Mouse (Mus musculus) midbrain, embryonic 11.5 days (tissue): ENCODE results near the gene Hip1r. TPM values are rescaled to one million over a fixed set of nuclear protein-coding genes. Genes with fewer than 3 reads are reported as not detected.
"Not testable (repeated sequence)": the region's sequence is repeated elsewhere in the genome, so short reads cannot be mapped to it uniquely, and the experiment has no call there.

Experiments used
- ATAC-seq: fragments of 200-750 bp; cut with Nextera tagmentation; 2 replicates; pipeline ENCODE4 v1.8.0; 2017; ENCODE audit warnings: moderate TSS enrichment, moderate library complexity; ENCODE audit not compliant: low FRiP score
- DNase-seq: peaks from one replicate; pipeline ENCODE4 v3.0.0; 2015; ENCODE audit warnings: low spot score; ENCODE audit errors: missing footprints
- H3K27ac ChIP-seq: fragments of 300-500 bp; sonication (generic); 2 replicates; pipeline ENCODE4 v1.5.1; 2014; ENCODE audit warnings: low read depth, low read length
- H3K27me3 ChIP-seq: fragments of 300-500 bp; sonication (generic); 2 replicates; pipeline ENCODE4 v1.6.1; 2014; ENCODE audit warnings: mild to moderate bottlenecking, low read length, moderate library complexity, mixed read lengths; ENCODE audit not compliant: control insufficient read depth, insufficient read depth
- H3K36me3 ChIP-seq: fragments of 300-500 bp; sonication (generic); 2 replicates; pipeline ENCODE4 v1.6.1; 2014; ENCODE audit warnings: mild to moderate bottlenecking, low read length, moderate library complexity, mixed read lengths; ENCODE audit not compliant: control insufficient read depth, insufficient read depth
- H3K4me1 ChIP-seq: fragments of 300-500 bp; sonication (generic); 2 replicates; pipeline ENCODE4 v1.6.1; 2014; ENCODE audit warnings: low read length; ENCODE audit not compliant: control insufficient read depth, insufficient read depth
- H3K4me2 ChIP-seq: fragments of 300-500 bp; sonication (generic); 2 replicates; pipeline ENCODE4 v1.6.1; 2014; ENCODE audit warnings: mild to moderate bottlenecking, moderate library complexity
- H3K4me3 ChIP-seq: fragments of 300-500 bp; sonication (generic); 2 replicates; pipeline ENCODE4 v1.5.1; 2014; ENCODE audit warnings: low read depth, low read length
- H3K9ac ChIP-seq: fragments of 300-500 bp; sonication (generic); 2 replicates; pipeline ENCODE4 v1.6.1; 2014; ENCODE audit warnings: low read length
- H3K9me3 ChIP-seq: fragments of 300-500 bp; sonication (generic); 2 replicates; pipeline ENCODE4 v1.6.1; 2016; ENCODE audit warnings: low read length; ENCODE audit not compliant: control insufficient read depth
- WGBS: fragments of 180-500 bp; shearing (Covaris S2); extraction: QIAGEN DNeasy Blood & Tissue Kit; methylation state at CpG from one replicate; pipeline ENCODE4 v1.1.7; 2014; 5-methylcytosine and 5-hydroxymethylcytosine counted together
- polyA plus RNA-seq: library from polyadenylated mRNA; unstranded; fragments of >200 nt; fragmentation: Nextera tagmentation; extraction: Ambion mirVana; gene quantifications from 2 replicates; pipeline ENCODE4 v1.2.1, GENCODE M21; 2014

Gene Hip1r
- polyA plus RNA-seq, 1 experiment from 2014 or later = 5.2 TPM

DNA sequence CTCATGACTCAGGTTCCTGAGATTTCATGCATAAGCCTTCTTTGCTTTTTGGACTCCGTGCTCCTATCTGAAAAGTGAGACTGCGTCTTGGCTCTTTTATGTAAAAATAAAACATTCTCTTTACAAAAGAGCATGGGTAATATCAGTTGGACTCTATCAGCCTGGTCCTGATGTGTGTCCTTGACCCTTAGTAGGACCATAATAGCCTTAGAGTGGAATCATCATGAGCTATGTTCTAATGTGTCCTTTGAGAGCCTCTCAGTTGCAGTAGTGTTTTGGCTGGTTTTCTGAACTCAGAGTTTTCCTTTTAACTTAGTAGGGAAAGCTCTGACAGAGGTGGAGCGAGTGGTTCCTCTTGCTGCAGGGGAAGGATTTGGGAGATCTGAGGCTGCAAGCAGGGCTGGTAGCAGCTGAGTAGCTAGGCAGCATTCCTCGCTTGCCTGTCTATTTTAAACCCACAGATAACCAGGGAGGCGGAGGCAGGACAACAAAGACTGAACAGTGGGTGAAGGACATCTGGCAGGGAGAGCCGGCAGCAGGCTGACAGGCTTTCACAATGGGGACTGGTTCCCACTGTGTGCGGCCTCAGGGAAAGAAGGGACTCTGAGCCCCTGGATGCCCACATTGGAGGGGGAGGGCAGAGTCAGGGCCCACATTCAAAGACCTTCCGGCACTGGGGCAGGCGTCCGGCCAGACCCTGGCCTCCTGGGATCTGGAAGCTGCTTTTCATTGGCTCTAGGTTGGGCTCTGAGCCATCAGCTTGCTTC lies 70.0 kb downstream of the Hip1r start:
- H3K27ac ChIP-seq = peak overlapping the region; percentile 87
- 0 out of 2 replicates have a peak overlapping the region, but pooled peaks have one; percentile 1 for H3K9ac ChIP-seq
- no peak overlapping the region for H3K4me3 ChIP-seq
- no peak overlapping the region for H3K4me2 ChIP-seq
- H3K36me3 ChIP-seq = no peaks in the 10 kb centered on the region
- H3K4me1 ChIP-seq = peaks cover 16% of the 10 kb centered on the region
- 15% methylated on average over 10 of the region's 10 CpGs for WGBS
- DNase-seq = peak; percentile 96
- no peaks in the 10 kb centered on the region for H3K27me3 ChIP-seq
- ATAC-seq = peak; percentile 95
- H3K9me3 ChIP-seq = no peaks in the 10 kb centered on the region

DNA sequence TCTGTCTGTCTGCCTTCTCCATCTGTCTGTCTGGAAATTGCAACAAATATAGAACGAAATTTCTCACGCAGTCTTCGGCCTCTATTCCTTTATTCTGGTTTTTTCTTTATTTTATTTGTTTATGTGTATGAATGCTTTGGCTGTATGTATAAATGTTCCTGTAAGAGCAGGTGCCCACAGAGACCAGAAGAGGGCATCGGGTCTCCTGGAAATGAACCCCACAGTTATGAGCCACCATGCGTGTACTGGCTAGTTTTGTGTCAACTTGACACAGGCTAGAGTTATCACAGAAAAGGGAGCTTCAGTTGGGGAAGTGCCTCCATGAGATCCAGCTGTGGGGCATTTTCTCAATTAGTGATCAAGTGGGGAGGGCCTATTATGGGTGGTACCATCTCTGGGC lies 70.6 kb downstream of the Hip1r start:
- peak; percentile 53 for ATAC-seq
- WGBS = 77% methylated on average over 5 of the region's 5 CpGs
- no peak overlapping the region for H3K4me2 ChIP-seq
- 0 out of 2 replicates have a peak overlapping the region, but pooled peaks have one; percentile 1 for H3K9ac ChIP-seq
- H3K9me3 ChIP-seq = no peaks in the 10 kb centered on the region
- no peak overlapping the region for H3K4me3 ChIP-seq
- no peaks in the 10 kb centered on the region for H3K36me3 ChIP-seq
- H3K27me3 ChIP-seq = no peaks in the 10 kb centered on the region
- DNase-seq = peak; percentile 70
- H3K4me1 ChIP-seq = peaks cover 16% of the 10 kb centered on the region
- H3K27ac ChIP-seq = peak overlapping the region; percentile 87

DNA sequence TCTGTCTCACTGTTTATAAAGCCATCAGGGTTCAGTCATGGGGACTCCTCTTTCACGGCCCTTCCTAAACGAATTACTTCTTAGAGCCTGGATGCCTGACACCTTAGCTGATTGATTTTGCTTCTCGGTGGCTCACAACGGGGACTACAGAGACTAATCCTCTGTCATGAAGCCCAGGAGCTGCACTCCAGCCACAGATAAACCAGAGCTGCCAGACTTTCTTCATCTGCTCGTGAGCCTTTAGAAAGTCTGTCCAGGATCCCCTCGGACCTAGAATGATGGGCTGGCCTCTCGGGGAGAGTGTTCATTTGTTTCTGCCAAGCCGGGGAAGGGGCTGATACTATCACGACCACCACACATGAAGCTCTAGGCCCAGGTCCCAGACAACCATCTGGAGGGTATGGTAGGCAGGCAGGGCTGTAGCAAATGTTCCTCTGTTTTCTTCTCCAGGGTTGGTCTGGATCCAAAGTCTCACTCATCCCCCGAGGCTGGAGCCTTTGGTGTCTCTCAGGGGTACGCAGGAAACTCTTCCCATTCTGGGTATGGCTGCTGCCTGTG lies 72.1 kb downstream of the Hip1r start:
- H3K27me3 ChIP-seq = no peaks in the 10 kb centered on the region
- peaks cover 16% of the 10 kb centered on the region for H3K4me1 ChIP-seq
- no peaks in the 10 kb centered on the region for H3K9me3 ChIP-seq
- H3K36me3 ChIP-seq = no peaks in the 10 kb centered on the region
- no peak overlapping the region for H3K4me2 ChIP-seq
- H3K9ac ChIP-seq = no peak overlapping the region
- WGBS = 25% methylated on average over 11 of the region's 11 CpGs
- H3K27ac ChIP-seq = no peak overlapping the region
- H3K4me3 ChIP-seq = no peak overlapping the region
- ATAC-seq (no peak), DNase-seq (peak; percentile 86)

DNA sequence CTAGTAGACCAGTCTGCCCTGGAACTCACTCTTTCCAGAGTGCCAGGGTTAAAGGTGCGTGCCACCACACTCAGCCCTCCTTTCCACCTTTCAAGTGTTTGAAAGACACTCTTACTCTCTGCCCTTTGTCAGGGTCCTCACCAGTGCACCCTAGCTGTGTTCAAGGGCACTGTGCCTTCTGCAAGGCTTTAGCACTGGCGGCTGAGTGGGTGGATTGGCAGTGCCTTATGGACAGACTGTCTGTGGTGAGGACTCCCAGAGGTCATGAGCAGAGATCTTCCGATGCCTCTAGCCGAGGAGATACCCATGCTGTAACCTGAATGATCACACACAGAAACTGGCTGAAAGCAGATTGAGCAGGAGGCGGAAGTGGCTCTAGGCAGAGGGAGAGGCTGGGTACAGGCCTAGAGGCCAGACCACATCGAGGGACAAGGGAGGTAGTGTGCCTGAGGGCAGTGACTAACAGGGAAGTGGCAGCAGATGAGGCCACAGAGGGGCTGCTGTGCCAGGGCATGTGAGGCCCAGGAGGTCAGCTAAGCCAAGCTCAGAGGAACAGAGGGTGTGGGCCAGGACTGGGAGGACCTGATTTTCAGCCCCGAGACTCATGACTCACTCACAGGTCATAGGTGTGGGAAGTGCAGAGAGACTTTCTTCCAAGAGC lies 73.4 kb downstream of the Hip1r start:
- no peak overlapping the region for H3K27ac ChIP-seq

DNA sequence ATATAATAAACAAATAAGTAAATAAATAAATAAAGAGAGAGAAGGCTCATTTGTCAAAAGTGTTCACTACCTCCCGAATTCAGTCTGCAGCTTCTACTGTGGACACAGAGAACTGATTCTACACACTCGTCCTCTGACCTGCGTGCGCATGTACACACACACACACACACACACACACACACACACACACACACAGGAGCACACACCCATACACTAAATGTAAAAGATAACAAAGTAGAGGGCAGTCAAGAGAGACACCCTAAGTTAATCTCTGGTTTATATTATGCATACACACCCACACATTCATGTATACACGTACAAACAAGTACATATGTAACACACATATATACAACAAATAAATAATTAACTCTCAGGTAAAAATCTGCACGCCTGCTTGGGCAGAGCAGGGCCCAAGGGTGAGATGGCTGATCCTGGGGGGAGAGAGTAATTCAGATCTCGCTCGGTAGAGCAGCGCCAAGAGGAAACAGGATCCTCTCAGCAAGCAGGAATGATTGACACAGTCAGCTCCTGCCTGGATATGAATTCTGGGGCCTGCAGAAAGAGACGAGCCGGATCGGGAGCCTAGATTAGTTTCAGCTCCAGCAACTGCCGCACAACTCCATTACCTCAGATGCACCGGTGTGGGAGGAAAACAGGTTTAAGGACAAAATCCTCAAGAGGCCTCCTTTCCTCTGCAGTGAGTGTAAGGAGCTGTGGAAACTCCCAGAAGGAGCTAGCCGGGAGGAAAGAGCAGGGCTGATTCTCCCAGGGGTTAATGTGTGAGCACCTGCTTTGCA lies 76.0 kb downstream of the Hip1r start:
- peaks cover 8% of the 10 kb centered on the region for H3K4me1 ChIP-seq
- no peak overlapping the region for H3K9ac ChIP-seq
- H3K27me3 ChIP-seq = no peaks in the 10 kb centered on the region
- WGBS = 67% methylated on average over 15 of the region's 15 CpGs
- no peaks in the 10 kb centered on the region for H3K36me3 ChIP-seq
- H3K27ac ChIP-seq = peak overlapping the region; percentile 15; the same call in 1 of the 2 replicates
- no peak overlapping the region for H3K4me2 ChIP-seq
- DNase-seq (peak; percentile 79), ATAC-seq (no peak)
- no peak overlapping the region for H3K4me3 ChIP-seq
- H3K9me3 ChIP-seq = no peaks in the 10 kb centered on the region

More for the DNA sequence above, 73.4 kb downstream of the Hip1r start:
- no peak for ATAC-seq
- Histone ChIP-seq H3K27me3 (no peaks in the 10 kb centered on the region), H3K4me3 (no peak overlapping the region), H3K4me2 (no peak overlapping the region), H3K36me3 (no peaks in the 10 kb centered on the region), H3K9ac (no peak overlapping the region), H3K9me3 (no peaks in the 10 kb centered on the region), H3K4me1 (peaks cover 16% of the 10 kb centered on the region)
- WGBS = 86% methylated on average over 7 of the region's 7 CpGs
- peak; percentile 84 for DNase-seq

DNA sequence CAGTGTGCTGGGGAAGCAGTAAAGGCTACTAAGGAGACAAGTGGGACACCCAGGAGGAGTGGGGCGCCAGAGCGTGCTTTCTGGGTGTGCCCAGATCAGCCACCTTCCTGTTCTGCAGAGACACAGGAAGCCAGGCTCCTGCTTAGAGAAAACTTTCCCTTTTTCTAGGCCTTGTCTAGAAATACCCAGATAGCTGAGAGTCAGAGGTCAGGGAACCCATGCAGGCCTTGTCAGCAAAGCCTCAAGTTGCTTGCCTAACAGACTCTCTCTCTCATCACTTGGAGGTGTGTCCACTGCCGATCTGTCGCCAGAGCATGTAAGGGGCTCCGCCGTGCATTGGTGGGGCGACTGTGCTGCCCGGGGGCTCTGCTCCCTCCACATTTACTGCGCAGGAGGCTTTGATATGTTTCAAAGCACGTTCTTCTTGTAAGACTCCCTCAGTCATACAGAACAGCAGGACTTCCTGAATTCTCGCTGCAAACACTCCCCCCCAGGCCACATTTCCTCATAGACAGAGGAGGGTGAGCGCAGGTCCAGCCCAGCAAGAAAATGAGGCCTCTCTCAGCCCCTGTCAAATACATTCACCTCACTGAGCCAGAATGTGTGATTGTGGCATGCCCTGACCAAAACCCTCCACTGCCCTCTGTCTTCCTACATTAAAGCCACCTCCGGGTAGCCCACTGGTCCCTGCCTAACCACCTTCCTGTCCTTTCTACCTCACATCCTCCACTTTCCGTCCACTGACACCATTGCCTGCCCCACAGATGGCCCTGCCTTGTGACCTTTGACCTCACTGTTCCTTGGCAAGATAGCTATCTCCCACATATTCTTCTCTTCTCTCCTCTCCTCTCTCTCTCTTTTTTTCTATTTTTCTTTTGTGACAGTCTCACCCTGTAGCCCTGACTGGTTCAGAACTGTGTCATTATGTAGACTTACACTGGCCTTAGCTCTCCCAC lies 76.9 kb downstream of the Hip1r start:
- ATAC-seq = no peak
- H3K9me3 ChIP-seq = no peaks in the 10 kb centered on the region
- peak; percentile 87 for DNase-seq
- H3K36me3 ChIP-seq = no peaks in the 10 kb centered on the region
- H3K27me3 ChIP-seq = no peaks in the 10 kb centered on the region
- 55% methylated on average over 14 of the region's 14 CpGs for WGBS
- no peak overlapping the region for H3K4me3 ChIP-seq
- peaks cover 4% of the 10 kb centered on the region for H3K4me1 ChIP-seq
- peak overlapping the region; percentile 15; the same call in 1 of the 2 replicates for H3K27ac ChIP-seq
- no peak overlapping the region for H3K9ac ChIP-seq
- H3K4me2 ChIP-seq = no peak overlapping the region

DNA sequence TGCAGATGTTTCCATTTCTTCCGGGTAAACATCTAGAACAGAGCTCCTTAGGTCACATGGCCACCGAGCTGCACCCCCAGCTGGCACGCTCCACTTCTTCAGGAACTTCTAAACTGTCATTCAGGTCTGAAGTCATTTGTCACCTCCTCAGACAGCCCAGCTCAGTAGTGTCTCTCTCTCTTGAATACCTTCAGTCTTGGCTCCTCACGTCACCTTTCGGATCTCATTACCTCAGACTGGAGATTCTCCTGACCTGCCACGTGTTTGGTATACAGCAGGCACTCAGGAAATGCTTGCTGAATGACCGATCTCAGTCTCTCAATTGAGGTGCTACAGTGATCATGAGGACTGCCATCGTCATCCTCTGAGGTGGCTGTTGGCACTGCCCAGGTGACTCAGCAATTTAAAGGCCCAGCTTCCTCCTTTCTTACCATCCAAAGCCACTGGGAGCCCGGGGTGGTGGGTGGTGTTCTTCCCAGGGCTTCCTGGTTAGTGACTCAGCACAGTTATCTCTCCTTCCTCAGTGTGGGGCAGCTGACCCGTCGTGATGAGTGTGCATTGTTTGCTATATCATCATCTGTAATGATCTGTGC lies 78.6 kb downstream of the Hip1r start:
- no peak for DNase-seq
- H3K27ac ChIP-seq = no peak overlapping the region
- H3K4me2 ChIP-seq = no peak overlapping the region
- no peaks in the 10 kb centered on the region; the same call in 1 of the 2 replicates for H3K36me3 ChIP-seq
- H3K4me1 ChIP-seq = no peaks in the 10 kb centered on the region; the same call in 1 of the 2 replicates
- no peak overlapping the region for H3K9ac ChIP-seq
- H3K4me3 ChIP-seq = no peak overlapping the region
- H3K27me3 ChIP-seq = no peaks in the 10 kb centered on the region
- ATAC-seq = no peak
- H3K9me3 ChIP-seq = peaks cover 3% of the 10 kb centered on the region; the same call in 1 of the 2 replicates
- 87% methylated on average over 11 of the region's 11 CpGs for WGBS

DNA sequence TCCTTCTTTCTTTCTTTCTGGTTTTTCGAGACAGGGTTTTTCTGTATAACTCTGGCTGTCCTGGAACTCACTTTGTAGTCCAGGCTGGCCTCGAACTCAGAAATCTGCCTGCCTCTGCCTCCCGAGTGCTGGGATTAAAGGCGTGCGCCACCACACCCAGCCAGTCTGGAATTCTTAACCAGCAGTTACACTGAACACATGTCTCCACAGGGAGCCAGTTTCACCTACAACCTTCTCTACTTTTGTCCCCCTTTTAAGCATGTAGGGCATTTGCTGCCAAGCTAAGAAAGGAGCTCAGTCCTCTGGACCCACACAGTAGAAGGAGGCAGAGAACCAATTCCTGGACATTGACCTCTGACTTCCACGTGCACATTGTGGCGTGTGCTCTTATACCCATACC lies 79.2 kb downstream of the Hip1r start:
- DNase-seq, ATAC-seq, H3K4me3 ChIP-seq, H3K36me3 ChIP-seq, H3K9me3 ChIP-seq, H3K9ac ChIP-seq, H3K4me2 ChIP-seq, H3K4me1 ChIP-seq, H3K27me3 ChIP-seq, H3K27ac ChIP-seq: not testable (repeated sequence)
- 90% methylated on average over 7 of the region's 7 CpGs for WGBS
